ENCODE assay signal across 23 mouse cellular contexts in the genomic region with DNA sequence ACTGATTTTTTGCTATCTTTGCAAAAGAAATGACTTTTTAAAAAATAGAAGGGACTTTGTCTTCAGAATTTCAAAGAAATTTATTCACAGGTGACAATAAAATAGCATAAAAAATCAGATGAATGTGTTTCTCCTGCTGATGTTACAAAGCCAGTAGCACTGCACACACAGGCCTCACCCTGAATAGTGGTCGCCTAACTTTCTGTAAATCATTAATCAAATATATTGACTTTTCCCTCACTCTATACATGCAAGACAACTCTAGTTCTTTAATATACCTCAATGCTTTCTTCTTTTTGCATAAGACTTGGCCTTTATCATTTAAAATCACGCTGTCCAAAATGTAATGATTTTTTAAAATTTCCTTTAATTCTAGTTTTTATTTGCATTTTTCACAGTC. TPM values are rescaled to one million over a fixed set of nuclear protein-coding genes. Genes with fewer than 3 reads are reported as not detected.
DNase-seq lines count a peak whose midpoint lies in the region; ATAC-seq and TF ChIP-seq lines count a peak whose summit lies in the region.
"Had no signal": no experiment of that assay in that cellular context is flagged by ENCODE, and none has a peak within 500 bp of the region (broad histone marks: within the 10 kb centered on the region; RNA-seq: fewer than 3 reads in every experiment).

No protein-coding gene starts in this region.

- no peaks in the 10 kb centered on the region for H3K27me3 ChIP-seq in intestine, embryonic 15.5 days (replicated peaks)
- no peaks in the 10 kb centered on the region for H3K27me3 ChIP-seq in intestine, postnatal 0 days (replicated peaks; ENCODE audit: control insufficient read depth, insufficient read depth, low read length)
- H3K27me3 ChIP-seq in stomach, embryonic 15.5 days (replicated peaks): peaks cover 4% of the 10 kb centered on the region; the same call in 1 of the 2 replicates
- no peaks in the 10 kb centered on the region for H3K27me3 ChIP-seq in stomach, postnatal 0 days (ENCODE audit: control insufficient read depth, insufficient read depth, low read length)
- H3K27me3 ChIP-seq in intestine, embryonic 16.5 days (replicated peaks; ENCODE audit: control insufficient read depth, insufficient read depth, low read length): no peaks in the 10 kb centered on the region
- peaks cover 56% of the 10 kb centered on the region for H3K27me3 ChIP-seq in hindbrain, embryonic 14.5 days (ENCODE audit: control insufficient read depth, insufficient read depth, low read length)
- H3K27me3 ChIP-seq: CH12.LX, Patski had no signal

- H3K27ac ChIP-seq in intestine, embryonic 15.5 days: no peak overlapping the region
- no peak overlapping the region for H3K27ac ChIP-seq in intestine, postnatal 0 days (ENCODE audit: low read depth, low read length)
- H3K27ac ChIP-seq in stomach, embryonic 15.5 days: no peak overlapping the region
- no peak overlapping the region for H3K27ac ChIP-seq in stomach, postnatal 0 days (replicated peaks)
- no peak overlapping the region for H3K27ac ChIP-seq in intestine, embryonic 16.5 days (ENCODE audit: low read length)
- H3K27ac ChIP-seq in hindbrain, embryonic 14.5 days: no peak overlapping the region

- H3K9me3 ChIP-seq in intestine, embryonic 15.5 days: no peaks in the 10 kb centered on the region
- no peaks in the 10 kb centered on the region for H3K9me3 ChIP-seq in intestine, postnatal 0 days (ENCODE audit: control insufficient read depth)
- H3K9me3 ChIP-seq in stomach, embryonic 15.5 days: no peaks in the 10 kb centered on the region
- H3K9me3 ChIP-seq in stomach, postnatal 0 days (ENCODE audit: control insufficient read depth, low read length): no peaks in the 10 kb centered on the region
- H3K9me3 ChIP-seq in intestine, embryonic 16.5 days (ENCODE audit: control insufficient read depth, low read length): no peaks in the 10 kb centered on the region
- no peaks in the 10 kb centered on the region for H3K9me3 ChIP-seq in hindbrain, embryonic 14.5 days (ENCODE audit: control insufficient read depth, low read length)
- H3K9me3 ChIP-seq: G1E had no signal

- H3K36me3 ChIP-seq in intestine, embryonic 15.5 days: no peaks in the 10 kb centered on the region
- no peaks in the 10 kb centered on the region for H3K36me3 ChIP-seq in intestine, postnatal 0 days (ENCODE audit: control insufficient read depth, insufficient read depth)
- no peaks in the 10 kb centered on the region for H3K36me3 ChIP-seq in stomach, embryonic 15.5 days
- no peaks in the 10 kb centered on the region for H3K36me3 ChIP-seq in stomach, postnatal 0 days (ENCODE audit: control insufficient read depth, insufficient read depth, low read length)
- H3K36me3 ChIP-seq in intestine, embryonic 16.5 days (ENCODE audit: control insufficient read depth, insufficient read depth, low read length): no peaks in the 10 kb centered on the region
- no peaks in the 10 kb centered on the region for H3K36me3 ChIP-seq in hindbrain, embryonic 14.5 days (replicated peaks; ENCODE audit: control insufficient read depth, insufficient read depth)
- H3K36me3 ChIP-seq: G1E had no signal

- WGBS in intestine, embryonic 15.5 days: 64% methylated on average over 2 of the region's 2 CpGs
- WGBS in intestine, postnatal 0 days: 52% methylated on average over 2 of the region's 2 CpGs
- 64% methylated on average over 2 of the region's 2 CpGs for WGBS in stomach, embryonic 15.5 days
- 58% methylated on average over 2 of the region's 2 CpGs for WGBS in stomach, postnatal 0 days
- WGBS in intestine, embryonic 16.5 days: 67% methylated on average over 2 of the region's 2 CpGs
- WGBS in hindbrain, embryonic 14.5 days: 77% methylated on average over 2 of the region's 2 CpGs

- no peak overlapping the region for H3K9ac ChIP-seq in intestine, embryonic 15.5 days
- H3K9ac ChIP-seq in intestine, postnatal 0 days (ENCODE audit: low read depth, low read length): no peak overlapping the region
- no peak overlapping the region for H3K9ac ChIP-seq in stomach, embryonic 15.5 days
- H3K9ac ChIP-seq in stomach, postnatal 0 days (ENCODE audit: low read length): no peak overlapping the region
- no peak overlapping the region for H3K9ac ChIP-seq in intestine, embryonic 16.5 days (ENCODE audit: low read depth, low read length)
- no peak overlapping the region for H3K9ac ChIP-seq in hindbrain, embryonic 14.5 days

- H3K4me1 ChIP-seq in intestine, embryonic 15.5 days (replicated peaks): no peaks in the 10 kb centered on the region
- no peaks in the 10 kb centered on the region for H3K4me1 ChIP-seq in intestine, postnatal 0 days (replicated peaks; ENCODE audit: control insufficient read depth, insufficient read depth, low read length)
- H3K4me1 ChIP-seq in stomach, embryonic 15.5 days: no peaks in the 10 kb centered on the region
- no peaks in the 10 kb centered on the region for H3K4me1 ChIP-seq in stomach, postnatal 0 days (replicated peaks; ENCODE audit: control insufficient read depth, insufficient read depth)
- no peaks in the 10 kb centered on the region for H3K4me1 ChIP-seq in intestine, embryonic 16.5 days (ENCODE audit: control insufficient read depth, insufficient read depth, low read length)
- no peaks in the 10 kb centered on the region for H3K4me1 ChIP-seq in hindbrain, embryonic 14.5 days (replicated peaks; ENCODE audit: control insufficient read depth, insufficient read depth, low read length)

- no peak overlapping the region for H3K4me2 ChIP-seq in intestine, embryonic 15.5 days (replicated peaks)
- no peak overlapping the region for H3K4me2 ChIP-seq in intestine, postnatal 0 days (replicated peaks; ENCODE audit: low read depth)
- H3K4me2 ChIP-seq in stomach, embryonic 15.5 days: no peak overlapping the region
- no peak overlapping the region for H3K4me2 ChIP-seq in stomach, postnatal 0 days (replicated peaks; ENCODE audit: low read depth)
- H3K4me2 ChIP-seq in intestine, embryonic 16.5 days (ENCODE audit: low read depth, low read length): no peak overlapping the region
- no peak overlapping the region for H3K4me2 ChIP-seq in hindbrain, embryonic 14.5 days (replicated peaks)

- DNase-seq in stomach, postnatal 0 days (ENCODE audit: low spot score): no peak
- no peak for DNase-seq in hindbrain, embryonic 14.5 days (ENCODE audit: low spot score)
- DNase-seq: adrenal gland, adult 2 months; adrenal gland, adult 8-10 months; adrenal gland, postnatal 10 days; adrenal gland, postnatal 14 days; adrenal gland, postnatal 25 days; adrenal gland, postnatal 36 days; B cell, adult 2 months; cerebellum, adult 11 months; cerebellum, adult 11-12 months; cerebellum, adult 18-20 months had no signal

- TF ChIP-seq EP300 in stomach, postnatal 0 days (optimal IDR thresholded peaks at IDR 0.05): no peak

- H3K4me3 ChIP-seq in intestine, embryonic 15.5 days (replicated peaks): no peak overlapping the region
- no peak overlapping the region for H3K4me3 ChIP-seq in intestine, postnatal 0 days (ENCODE audit: low read depth, low read length)
- H3K4me3 ChIP-seq in stomach, embryonic 15.5 days (replicated peaks): no peak overlapping the region
- H3K4me3 ChIP-seq in stomach, postnatal 0 days (ENCODE audit: low read depth, low read length): no peak overlapping the region
- no peak overlapping the region for H3K4me3 ChIP-seq in intestine, embryonic 16.5 days (ENCODE audit: low read length)
- H3K4me3 ChIP-seq in hindbrain, embryonic 14.5 days (replicated peaks; ENCODE audit: low read length): no peak overlapping the region

- ATAC-seq in intestine, embryonic 15.5 days: peak; percentile 77
- no peak for ATAC-seq in intestine, postnatal 0 days
- 0 out of 2 replicates have a peak, but pooled peaks have one; percentile 70 for ATAC-seq in stomach, embryonic 15.5 days (ENCODE audit: insufficient read depth, low FRiP score, low read depth)
- no peak for ATAC-seq in stomach, postnatal 0 days (ENCODE audit: low FRiP score, low TSS enrichment)
- peak; percentile 81 for ATAC-seq in intestine, embryonic 16.5 days
- ATAC-seq in hindbrain, embryonic 14.5 days (ENCODE audit: low FRiP score): no peak
- ATAC-seq: activated CD4-positive, CD25-positive, alpha-beta regulatory T cell, adult 4 months; CD4-positive, CD25-positive, alpha-beta regulatory T cell, adult 4 months; Patski had no signal

- no peak for TF ChIP-seq CTCF in intestine, postnatal 0 days (IDR thresholded peaks at IDR 0.05; ENCODE audit: low read depth)
- no peak for TF ChIP-seq CTCF in stomach, postnatal 0 days (IDR thresholded peaks at IDR 0.05; ENCODE audit: low read depth)

RNA-seq across cellular contexts. Expression of a gene that starts 32.3 kb away (rescaled TPM):
- polyA plus RNA-seq in intestine, embryonic 15.5 days (2015; fragmentation: Nextera tagmentation; extraction: Ambion mirVana): 0.15 and 0.25 TPM in 2 replicates
- not detected in 2 replicates for polyA plus RNA-seq in intestine, postnatal 0 days (2015; fragmentation: Nextera tagmentation; extraction: Ambion mirVana)
- 0.31 and 0.63 TPM in 2 replicates for polyA plus RNA-seq in stomach, embryonic 15.5 days (2015; fragmentation: Nextera tagmentation; extraction: Ambion mirVana)
- polyA plus RNA-seq in stomach, postnatal 0 days (2015; fragmentation: Nextera tagmentation; extraction: Ambion mirVana): 0.18 and 0.19 TPM in 2 replicates
- 0.15 and 0.29 TPM in 2 replicates for polyA plus RNA-seq in intestine, embryonic 16.5 days (2015; fragmentation: Nextera tagmentation; extraction: Ambion mirVana)
- not detected in 2 replicates for polyA plus RNA-seq in hindbrain, embryonic 14.5 days (2014; fragmentation: Nextera tagmentation; extraction: Ambion mirVana)
- polyA plus RNA-seq: activated CD4-positive, CD25-positive, alpha-beta regulatory T cell, adult 4 months; adrenal gland, adult 2 months; brain, embryonic 14.5 days; C2C12; CD4-positive, CD25-positive, alpha-beta regulatory T cell, adult 4 months; G1E; Patski had no signal

Comparison
In these comparisons a context has a peak if more than half of its experiments do, and no peak if none do; other contexts are left out.
1. ATAC-seq: peak in intestine, embryonic 15.5 days (single experiment), stomach, embryonic 15.5 days (single experiment) and intestine, embryonic 16.5 days (single experiment); none in intestine, postnatal 0 days (single experiment), stomach, postnatal 0 days (single experiment) and hindbrain, embryonic 14.5 days (single experiment).